Mouse (Mus musculus): ENCODE data around the gene Rbms3.

- TF ChIP-seq POLR2A (IDR thresholded peaks at IDR 0.05; ENCODE audit: extremely low read depth, insufficient read depth, low read length) (no peak), CTCF (IDR thresholded peaks at IDR 0.05; ENCODE audit: extremely low read depth, insufficient read depth, low read length) (no peak)
Measured at GRCm38 (mm10) chr9:116631816-116632215, 997.9 kb downstream of the Rbms3 start.

Measured in cortical plate, adult 2 months (tissue).